Mouse (Mus musculus): ENCODE results near the gene Mtfmt. TPM values are rescaled to one million over a fixed set of nuclear protein-coding genes. Genes with fewer than 3 reads are reported as not detected.
A peak's percentile ranks its signal among the peaks of the same experiment; 100 is the strongest.

Gene Mtfmt
- total RNA-seq, 2 experiments from 2014 or later: 7.1 to 7.5 TPM

DNA sequence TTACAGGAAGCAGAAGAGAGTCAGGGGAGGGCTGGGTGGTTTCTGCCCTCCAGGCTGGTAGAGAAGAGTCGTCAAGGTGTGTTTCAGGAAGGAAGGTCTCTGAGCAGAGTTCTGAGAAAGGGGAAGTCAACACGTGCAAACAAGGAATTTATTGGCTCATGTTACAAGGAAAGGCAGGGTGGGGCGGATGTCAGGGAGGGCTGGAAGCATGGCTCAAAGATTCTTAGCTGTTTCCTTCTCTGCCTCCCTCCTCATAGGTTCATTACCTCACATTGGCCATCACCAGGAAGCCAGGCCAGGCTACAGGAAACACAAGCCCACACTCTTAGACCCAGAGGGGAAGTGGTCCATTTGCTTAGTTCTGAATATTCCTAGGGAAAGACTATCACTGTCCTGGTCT, 11.2 kb upstream of the Mtfmt start:
- intact Hi-C loops (cut with DNase I): no loop called here
- no peak for DNase-seq

GRCm38 (mm10) chr9:65427511-65427910, 8.1 kb upstream of the Mtfmt start:
- intact Hi-C loops (cut with DNase I): no loop called here
- DNase-seq: no peak

DNA sequence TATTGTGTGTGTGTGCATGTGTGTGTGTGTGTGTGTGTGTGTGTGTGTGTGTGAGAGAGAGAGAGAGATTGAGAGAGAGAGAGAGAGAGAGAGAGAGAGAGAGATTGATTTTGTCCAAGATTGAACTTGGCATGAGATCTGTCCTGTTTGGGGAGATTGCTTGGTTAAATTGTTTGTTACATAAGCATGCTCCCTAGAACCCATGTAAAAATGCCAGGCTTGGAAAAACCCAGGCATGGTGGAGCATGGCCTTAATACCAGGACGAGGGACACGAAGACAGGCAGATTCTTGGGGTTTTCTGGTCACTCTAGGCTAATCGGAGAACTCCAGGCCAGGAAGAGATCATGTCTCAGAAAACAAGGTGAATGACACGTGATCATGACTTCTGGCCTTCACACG, 7.6 kb upstream of the Mtfmt start:
- no peak for DNase-seq
- intact Hi-C loops (cut with DNase I): no loop called here

DNA sequence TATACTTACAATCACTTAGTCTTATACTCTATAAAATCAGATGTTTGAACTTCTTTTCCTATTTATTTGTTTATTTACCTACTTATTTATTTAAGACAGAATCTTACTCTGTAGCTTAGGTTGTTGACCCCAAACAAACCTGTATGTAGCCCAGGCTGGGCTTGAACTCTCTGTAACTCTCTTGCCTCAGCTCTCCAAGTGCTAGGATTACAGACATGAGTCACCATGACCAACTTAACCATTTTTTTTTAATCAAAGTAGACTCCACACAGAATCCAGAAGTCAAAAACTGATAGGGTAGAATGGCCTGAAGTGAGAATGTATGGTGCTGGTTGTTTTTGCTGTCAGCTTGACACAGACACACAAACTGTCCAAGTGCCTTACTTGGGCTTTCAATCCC, 5.2 kb upstream of the Mtfmt start:
- no peak for DNase-seq
- intact Hi-C loops (cut with DNase I): loop anchor here (5.0 to 10.0 kb wide), 2 partner anchors 206 to 293 kb away; no protein-coding TSS in a partner anchor

GRCm38 (mm10) chr9:65430921-65431320, 4.7 kb upstream of the Mtfmt start:
- intact Hi-C loops (cut with DNase I): loop anchor here (5.0 to 10.0 kb wide), 2 partner anchors 206 to 294 kb away; no protein-coding TSS in a partner anchor

GRCm38 (mm10) chr9:65432236-65432635, 3.3 kb upstream of the Mtfmt start:
- DNase-seq: peak; percentile 81 to 86
- intact Hi-C loops (cut with DNase I): loop anchor here (1.0 to 10.0 kb wide), 5 partner anchors 39 to 295 kb away; partner anchors contain the start of gene Plekho2

More at GRCm38 (mm10) chr9:65430921-65431320, 4.7 kb upstream of the Mtfmt start:
- DNase-seq: no peak

- intact Hi-C loops (cut with DNase I): loop anchor here (5.0 to 10.0 kb wide), 2 partner anchors 209 to 297 kb away; no protein-coding TSS in a partner anchor
- DNase-seq: peak; percentile 24 to 38
Measured at GRCm38 (mm10) chr9:65434140-65434539, 1.4 kb upstream of the Mtfmt start.

DNA sequence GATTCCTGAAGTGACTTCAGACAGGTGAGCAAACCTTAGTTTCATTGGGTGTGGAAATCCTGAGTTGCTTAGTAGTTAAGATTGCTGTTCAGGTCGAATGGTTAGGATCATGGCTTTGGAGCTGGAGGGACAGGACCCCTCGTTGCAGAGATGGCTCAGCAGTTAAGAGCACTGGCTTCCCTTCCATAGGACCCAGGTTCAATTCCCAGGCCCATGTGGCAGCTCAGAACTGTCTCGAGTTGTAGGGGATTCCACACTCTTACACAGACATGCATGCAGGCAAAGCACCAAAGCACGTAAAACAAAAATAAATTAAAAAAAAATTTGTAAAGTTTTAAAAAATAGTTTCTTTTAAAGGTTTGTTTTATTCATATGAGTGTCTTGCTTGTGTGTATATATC, 371 bp upstream of the Mtfmt start:
- intact Hi-C loops (cut with DNase I): loop anchor here (10.0 kb wide), 1 partner anchor 210 kb away; no protein-coding TSS in a partner anchor
- DNase-seq: no peak

- DNase-seq: no peak
- intact Hi-C loops (cut with DNase I): no loop called here
Measured at GRCm38 (mm10) chr9:65444692-65445091, 9.1 kb downstream of the Mtfmt start.

DNA sequence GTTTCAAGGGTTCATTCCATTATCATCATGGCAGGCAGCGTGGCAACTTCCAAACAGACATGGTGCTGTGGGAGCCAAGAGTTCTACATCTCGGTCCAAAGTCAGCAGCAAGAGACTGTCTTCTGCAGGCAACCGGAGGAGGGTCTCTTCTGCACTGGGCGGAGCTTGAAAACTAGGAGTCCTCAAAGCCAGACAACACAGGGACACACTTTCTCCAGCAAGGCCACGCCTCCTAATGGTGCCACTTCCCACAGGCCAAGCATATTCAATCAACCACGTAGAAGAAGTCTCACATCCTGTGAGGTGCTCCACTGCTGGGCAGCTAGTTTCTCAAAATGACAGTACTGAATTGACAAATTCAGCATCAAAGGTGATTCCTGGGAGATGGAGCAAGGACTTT, 12.4 kb downstream of the Mtfmt start:
- DNase-seq: no peak
- intact Hi-C loops (cut with DNase I): no loop called here

DNA sequence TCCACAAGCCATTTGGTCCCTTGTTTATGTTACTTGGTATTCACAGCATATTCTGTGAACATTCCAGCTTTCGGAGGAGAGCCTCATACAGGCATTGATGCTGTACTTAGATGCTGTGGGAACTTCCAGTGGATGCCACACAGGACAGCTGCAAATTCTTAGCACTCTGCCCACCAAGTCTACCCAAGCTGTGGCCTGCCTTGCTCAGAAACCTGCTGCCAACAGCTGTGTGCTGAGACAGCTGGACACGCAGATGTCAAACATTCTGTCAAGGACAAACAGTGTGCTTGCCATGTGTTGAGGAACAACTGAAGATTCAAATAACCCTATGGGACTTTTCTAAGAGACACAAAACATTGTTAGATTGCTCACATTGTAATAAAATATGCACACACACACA, 23.4 kb downstream of the Mtfmt start:
- no peak for DNase-seq

DNA sequence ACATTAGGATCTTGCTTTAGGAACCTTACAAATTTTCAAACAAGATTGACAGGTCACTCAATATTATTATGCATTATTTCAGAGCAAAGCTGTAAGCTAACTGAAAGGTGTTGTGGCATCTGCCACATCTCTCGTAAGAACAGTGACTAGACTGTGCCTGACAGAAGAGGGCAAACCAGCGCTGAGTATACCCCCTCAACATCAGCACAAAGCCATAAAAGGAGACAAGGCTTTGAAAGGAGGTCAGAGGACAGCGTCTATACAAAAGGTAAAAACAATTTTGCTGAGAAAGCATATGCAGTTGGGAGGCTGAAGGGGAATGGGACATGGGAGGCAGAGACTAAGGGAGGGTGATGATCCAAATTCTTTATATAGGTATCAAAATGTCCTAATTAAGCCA, 24.6 kb downstream of the Mtfmt start:
- intact Hi-C loops (cut with DNase I): loop anchor here (5.0 kb wide), 1 partner anchor 117 kb away; no protein-coding TSS in a partner anchor
- DNase-seq: no peak

More for the DNA sequence above, 23.4 kb downstream of the Mtfmt start:
- intact Hi-C loops (cut with DNase I): no loop called here

DNA sequence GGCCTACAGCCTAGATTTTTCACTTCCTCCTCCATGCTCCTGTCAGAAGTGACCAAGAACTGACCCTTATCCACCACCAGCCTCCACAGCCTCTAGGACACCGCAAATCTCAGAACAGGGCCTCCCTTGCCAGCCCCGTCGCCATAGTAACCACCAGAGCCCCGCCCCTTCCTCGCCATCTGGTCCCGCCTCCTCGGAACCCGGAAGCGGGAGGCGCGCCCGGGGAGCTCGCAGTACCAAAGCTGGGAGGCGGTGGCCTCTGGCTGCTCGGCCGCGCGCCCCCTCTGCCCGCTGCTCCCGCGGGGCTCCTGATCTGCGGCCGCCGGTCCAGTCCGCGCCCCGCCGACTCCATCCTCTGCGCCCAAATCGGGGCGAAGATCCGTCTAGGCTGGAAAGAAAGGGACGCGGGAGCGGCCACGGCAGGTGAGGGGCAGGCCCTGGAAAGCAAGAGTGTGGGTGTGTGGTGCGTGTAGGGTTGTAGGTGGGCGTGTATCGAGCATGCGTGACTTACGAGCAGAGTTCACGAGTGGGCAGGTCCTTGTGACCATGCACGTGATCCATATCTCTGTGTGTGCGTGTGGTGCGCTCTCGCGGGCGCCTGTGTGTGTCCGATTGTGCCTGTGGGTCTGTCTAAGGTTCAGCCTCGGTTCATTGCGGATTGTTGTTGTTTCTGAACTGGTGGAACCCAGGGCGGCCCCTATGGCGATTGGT, 25.3 kb downstream of the Mtfmt start, which contains the start of gene Spg21:
Spg21 (plus strand) TSS at position 216 of the 711 bp plus-strand sequence.
- intact Hi-C loops (cut with DNase I): loop anchor here (5.0 kb wide), 1 partner anchor 116 kb away; no protein-coding TSS in a partner anchor
- peak; percentile 98 for DNase-seq

GRCm38 (mm10) chr9:65462544-65462943, 27.0 kb downstream of the Mtfmt start:
- intact Hi-C loops (cut with DNase I): loop anchor here (5.0 kb wide), 1 partner anchor 115 kb away; no protein-coding TSS in a partner anchor
- DNase-seq: no peak

- DNase-seq: peak; percentile 26 to 31
- intact Hi-C loops (cut with DNase I): loop anchor here (5.0 kb wide), 1 partner anchor 113 kb away; no protein-coding TSS in a partner anchor
Measured at GRCm38 (mm10) chr9:65464161-65464560, 28.6 kb downstream of the Mtfmt start.

GRCm38 (mm10) chr9:65465241-65465640, 29.7 kb downstream of the Mtfmt start:
- no peak for DNase-seq
- intact Hi-C loops (cut with DNase I): no loop called here

DNA sequence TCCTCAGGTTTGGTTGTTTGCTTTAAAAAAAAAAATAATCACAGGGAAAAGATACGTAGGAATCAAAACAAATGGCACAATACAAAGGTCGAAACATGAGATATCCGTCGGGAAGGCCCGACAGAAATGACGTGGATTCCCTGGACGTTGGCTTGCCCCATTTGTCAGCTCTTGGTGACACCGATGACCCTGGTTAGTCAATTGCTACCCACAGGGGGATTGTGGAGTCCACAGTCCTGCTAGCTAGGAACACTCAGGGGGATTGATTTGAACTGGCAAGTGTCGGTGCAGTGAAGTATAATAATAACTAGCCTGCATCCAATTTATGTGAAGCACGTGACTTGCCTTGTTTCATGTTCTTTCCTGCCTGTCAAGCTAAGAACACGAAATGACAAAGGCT, 32.1 kb downstream of the Mtfmt start:
- intact Hi-C loops (cut with DNase I): no loop called here
- no peak for DNase-seq

- intact Hi-C loops (cut with DNase I): no loop called here
- no peak for DNase-seq
Measured at GRCm38 (mm10) chr9:65472769-65473168, 37.2 kb downstream of the Mtfmt start.

DNA sequence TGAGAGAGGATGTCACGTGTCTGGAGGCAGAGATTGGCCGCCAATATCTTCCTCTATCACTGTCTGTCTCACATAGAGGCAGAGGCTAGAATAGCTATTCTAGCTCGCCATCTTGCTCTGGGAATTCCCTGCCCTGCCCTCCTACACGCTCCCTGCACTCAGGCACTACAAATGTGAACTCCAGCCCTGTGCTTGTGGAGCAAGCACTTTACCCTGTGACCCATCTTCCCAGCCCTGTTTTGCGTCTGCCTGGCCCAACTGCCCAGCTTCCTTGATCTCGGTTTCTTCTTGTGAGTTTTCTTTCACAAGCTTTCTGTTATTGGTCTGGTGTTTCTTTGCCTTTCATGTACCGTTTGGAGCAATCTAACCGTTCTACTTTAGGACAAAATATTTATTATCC, 43.6 kb downstream of the Mtfmt start:
- intact Hi-C loops (cut with DNase I): no loop called here
- DNase-seq: no peak

- intact Hi-C loops (cut with DNase I): no loop called here
- DNase-seq: no peak
Measured at GRCm38 (mm10) chr9:65480071-65480470, 44.5 kb downstream of the Mtfmt start.

DNA sequence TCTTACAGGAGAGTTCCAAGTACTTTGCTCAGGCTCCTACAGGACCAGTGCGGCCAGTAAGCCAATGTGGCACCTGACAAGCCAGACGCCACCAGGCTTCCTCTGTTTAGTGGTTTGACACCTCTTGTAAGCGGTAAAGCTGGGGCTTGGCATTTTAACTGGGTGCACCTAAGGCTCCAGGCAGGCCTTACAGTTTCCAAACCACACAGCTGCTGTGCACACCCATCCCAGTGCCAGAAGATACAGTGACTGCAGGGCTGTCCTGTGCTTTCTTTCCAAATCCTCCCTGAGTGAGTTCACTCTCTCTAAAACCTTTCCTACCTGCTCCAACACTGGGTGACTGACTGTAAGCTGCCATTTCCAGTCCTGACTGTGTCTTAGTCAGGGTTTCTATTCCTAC, 55.9 kb downstream of the Mtfmt start:
- intact Hi-C loops (cut with DNase I): no loop called here
- DNase-seq: no peak

- DNase-seq: no peak
- intact Hi-C loops (cut with DNase I): no loop called here
Measured at GRCm38 (mm10) chr9:65492351-65492750, 56.8 kb downstream of the Mtfmt start.

Data from heart, postnatal 36 days (tissue).